Mouse (Mus musculus): Measurements from ENCODE around the gene Map4k2.

The Map4k2 gene

GRCm38 (mm10) chr19:6346023-6346422 lies 5.1 kb downstream of the Map4k2 start:
- no peak for DNase-seq (ENCODE audit: low spot score in 2 of 2)

GRCm38 (mm10) chr19:6346661-6347060 lies 5.7 kb downstream of the Map4k2 start:
- DNase-seq (ENCODE audit: low spot score in 2 of 2) = no peak

- no peak for DNase-seq (ENCODE audit: low spot score in 2 of 2)
These were observed 6.7 kb downstream of the Map4k2 start for GRCm38 (mm10) chr19:6347615-6348014.

GRCm38 (mm10) chr19:6348717-6349116 lies 7.8 kb downstream of the Map4k2 start:
- no peak for DNase-seq (ENCODE audit: low spot score in 2 of 2)

GRCm38 (mm10) chr19:6349215-6349983 lies 8.5 kb downstream of the Map4k2 start:
- no peak for DNase-seq (ENCODE audit: low spot score in 2 of 2)

- no peak for DNase-seq (ENCODE audit: low spot score in 2 of 2)
These were observed 10.6 kb downstream of the Map4k2 start for GRCm38 (mm10) chr19:6351431-6352106.

- DNase-seq (ENCODE audit: low spot score in 2 of 2) = no peak
These were observed 11.2 kb downstream of the Map4k2 start for GRCm38 (mm10) chr19:6352107-6352505.

GRCm38 (mm10) chr19:6354030-6354429 lies 13.1 kb downstream of the Map4k2 start:
- no peak for DNase-seq (ENCODE audit: low spot score in 2 of 2)

- DNase-seq (ENCODE audit: low spot score in 2 of 2) = no peak
These were observed 20.4 kb downstream of the Map4k2 start for GRCm38 (mm10) chr19:6361291-6361690.

- no peak for DNase-seq (ENCODE audit: low spot score in 2 of 2)
These were observed 22.1 kb downstream of the Map4k2 start for GRCm38 (mm10) chr19:6363091-6363410.

- peak; percentile 100 for DNase-seq (ENCODE audit: low spot score in 2 of 2)
These were observed 22.7 kb downstream of the Map4k2 start, which contains the start of gene Sf1 for GRCm38 (mm10) chr19:6363411-6364240. TSS of gene Sf1 (plus strand) at chr19:6363690.

GRCm38 (mm10) chr19:6364317-6364725 lies 23.4 kb downstream of the Map4k2 start:
- DNase-seq (ENCODE audit: low spot score in 2 of 2) = peak; percentile 88 to 93

- no peak for DNase-seq (ENCODE audit: low spot score in 2 of 2)
These were observed 23.9 kb downstream of the Map4k2 start for GRCm38 (mm10) chr19:6364842-6365241.

GRCm38 (mm10) chr19:6370175-6370574 lies 29.2 kb downstream of the Map4k2 start:
- DNase-seq (ENCODE audit: low spot score in 2 of 2) = no peak

- no peak for DNase-seq (ENCODE audit: low spot score in 2 of 2)
These were observed 31.5 kb downstream of the Map4k2 start for GRCm38 (mm10) chr19:6372433-6372832.

- DNase-seq (ENCODE audit: low spot score in 2 of 2) = peak; percentile 73 to 92
These were observed 32.8 kb downstream of the Map4k2 start for GRCm38 (mm10) chr19:6373539-6374400.

- no peak for DNase-seq (ENCODE audit: low spot score in 2 of 2)
These were observed 33.6 kb downstream of the Map4k2 start for GRCm38 (mm10) chr19:6374571-6374970.

GRCm38 (mm10) chr19:6375423-6376254 lies 34.7 kb downstream of the Map4k2 start:
- no peak for DNase-seq (ENCODE audit: low spot score in 2 of 2)

GRCm38 (mm10) chr19:6376255-6376564 lies 35.3 kb downstream of the Map4k2 start:
- peak in 1 of 2 experiments; percentile 44 for DNase-seq (ENCODE audit: low spot score in 2 of 2)

GRCm38 (mm10) chr19:6376643-6377042 lies 35.7 kb downstream of the Map4k2 start:
- DNase-seq (ENCODE audit: low spot score in 2 of 2) = no peak
